Mouse (Mus musculus): ENCODE measurements around the gene Dip2b. TPM values are rescaled to one million over a fixed set of nuclear protein-coding genes. Genes with fewer than 3 reads are reported as not detected.

Dip2b gene
- polyA plus RNA-seq, 1 experiment = 13.5 TPM

GRCm38 (mm10) chr15:100050940-100051339, 12.5 kb downstream of the Dip2b start:
- DNase-seq (ENCODE audit: low spot score) = no peak

- DNase-seq (ENCODE audit: low spot score) = no peak
Observed at GRCm38 (mm10) chr15:100052726-100053125, 14.3 kb downstream of the Dip2b start.

- DNase-seq (ENCODE audit: low spot score) = no peak
Observed at GRCm38 (mm10) chr15:100056397-100056908, 18.0 kb downstream of the Dip2b start.

- DNase-seq (ENCODE audit: low spot score) = no peak
Observed at GRCm38 (mm10) chr15:100057698-100058097, 19.2 kb downstream of the Dip2b start.

DNA sequence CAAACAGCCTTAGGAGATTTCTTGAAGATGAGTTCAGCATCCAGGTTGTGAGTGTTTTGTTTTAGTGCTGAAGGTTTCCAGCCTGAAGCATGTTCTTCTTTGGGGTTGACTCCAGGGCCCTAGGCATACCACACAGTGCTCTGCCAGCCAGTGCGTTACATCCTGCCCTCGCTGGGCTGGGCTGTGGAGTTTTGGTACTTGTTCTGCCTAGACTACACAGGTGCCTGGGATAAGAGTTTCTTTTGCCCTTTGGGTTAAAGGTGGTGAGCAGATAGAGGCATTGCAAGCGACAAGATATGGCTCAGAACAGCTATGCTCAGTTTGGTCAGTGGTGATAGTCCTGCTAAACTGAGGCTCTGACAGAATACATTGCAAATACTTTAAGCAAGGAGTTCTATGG, 19.7 kb downstream of the Dip2b start:
- no peak for DNase-seq (ENCODE audit: low spot score)

- DNase-seq (ENCODE audit: low spot score) = no peak
Observed at GRCm38 (mm10) chr15:100058912-100059311, 20.4 kb downstream of the Dip2b start.

- DNase-seq (ENCODE audit: low spot score) = no peak
Observed at GRCm38 (mm10) chr15:100059626-100060311, 21.3 kb downstream of the Dip2b start.

DNA sequence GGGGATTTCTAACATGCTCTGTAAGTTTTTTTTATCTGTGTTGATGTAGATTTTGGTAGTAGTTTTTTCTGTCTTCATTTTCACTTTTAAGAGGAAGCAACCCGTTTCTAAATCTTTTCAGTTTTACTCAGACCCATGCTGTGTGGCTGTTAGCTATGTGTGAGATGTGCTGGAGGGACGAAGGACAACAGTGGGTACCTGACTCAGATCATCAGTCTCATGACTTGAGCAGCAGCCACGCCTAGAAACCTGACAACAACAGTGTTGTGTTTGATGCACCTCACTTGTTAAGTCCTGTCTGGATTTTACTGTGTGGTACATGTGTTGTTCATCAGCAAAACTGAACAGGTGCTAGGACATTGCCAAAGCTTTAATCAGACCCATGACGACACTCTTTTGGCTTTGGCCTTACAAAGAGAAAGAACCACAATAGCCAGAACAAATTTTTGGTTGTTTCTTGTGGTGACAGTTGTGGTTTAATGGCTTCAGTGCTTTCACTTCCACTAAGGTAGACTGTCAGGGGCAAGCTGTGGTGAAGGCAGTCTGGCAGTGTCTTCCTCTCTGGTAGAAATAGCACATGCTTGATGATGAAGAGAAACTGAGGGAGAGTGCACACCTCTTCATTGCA, 22.2 kb downstream of the Dip2b start:
- DNase-seq (ENCODE audit: low spot score) = no peak

- DNase-seq (ENCODE audit: low spot score) = no peak
Observed at GRCm38 (mm10) chr15:100061377-100061776, 22.9 kb downstream of the Dip2b start.

- no peak for DNase-seq (ENCODE audit: low spot score)
Observed at GRCm38 (mm10) chr15:100063229-100063773, 24.8 kb downstream of the Dip2b start.

- DNase-seq (ENCODE audit: low spot score) = no peak
Observed at GRCm38 (mm10) chr15:100066702-100067101, 28.2 kb downstream of the Dip2b start.

DNA sequence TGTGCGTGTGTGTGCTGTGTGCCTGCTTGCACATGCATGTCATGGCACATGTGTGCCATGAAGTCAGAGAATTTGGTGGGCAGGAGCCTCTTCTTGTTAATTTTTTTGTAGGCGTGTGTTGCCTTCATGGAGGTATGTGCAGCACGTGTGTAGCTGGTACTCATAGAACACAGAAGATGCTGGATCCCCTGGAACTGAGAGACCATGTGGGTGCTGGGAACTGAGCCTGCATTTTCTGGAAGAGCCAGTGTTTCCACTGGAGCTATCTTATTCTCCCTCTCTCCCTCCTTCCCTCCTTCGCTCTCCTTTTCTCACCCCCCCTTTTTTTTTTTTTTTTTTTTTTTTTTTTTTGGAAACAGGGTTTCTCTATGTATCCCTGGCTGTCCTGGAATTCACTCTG, 30.6 kb downstream of the Dip2b start:
- DNase-seq (ENCODE audit: low spot score) = no peak

- DNase-seq (ENCODE audit: low spot score) = no peak
Observed at GRCm38 (mm10) chr15:100070021-100070420, 31.6 kb downstream of the Dip2b start.

GRCm38 (mm10) chr15:100071819-100072218, 33.4 kb downstream of the Dip2b start:
- DNase-seq (ENCODE audit: low spot score) = no peak

GRCm38 (mm10) chr15:100073696-100074453, 35.4 kb downstream of the Dip2b start:
- DNase-seq (ENCODE audit: low spot score) = no peak

GRCm38 (mm10) chr15:100074754-100075153, 36.3 kb downstream of the Dip2b start:
- DNase-seq (ENCODE audit: low spot score) = no peak

DNA sequence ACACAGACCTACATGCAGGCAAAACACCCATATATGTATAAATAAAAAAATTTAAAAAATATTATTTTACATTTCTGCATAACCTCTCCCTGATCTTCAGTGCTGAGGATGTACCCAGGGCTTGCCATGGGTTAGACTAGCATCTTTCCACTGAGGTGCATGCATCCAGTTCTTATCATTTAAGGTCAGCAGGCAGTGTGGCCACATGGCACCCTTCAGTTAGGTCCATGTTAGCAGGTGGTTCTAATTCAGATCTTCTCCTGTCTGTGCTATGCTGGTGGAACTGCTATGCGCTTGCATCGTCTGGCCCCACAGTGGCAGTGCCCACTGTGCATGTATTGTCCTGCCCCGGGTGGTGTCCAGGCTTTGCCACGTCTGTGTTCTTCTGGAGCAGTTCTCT, 37.9 kb downstream of the Dip2b start:
- DNase-seq (ENCODE audit: low spot score) = no peak

- no peak for DNase-seq (ENCODE audit: low spot score)
Observed at GRCm38 (mm10) chr15:100080833-100081477, 42.5 kb downstream of the Dip2b start.

GRCm38 (mm10) chr15:100081478-100081998, 43.1 kb downstream of the Dip2b start:
- DNase-seq (ENCODE audit: low spot score) = no peak

DNA sequence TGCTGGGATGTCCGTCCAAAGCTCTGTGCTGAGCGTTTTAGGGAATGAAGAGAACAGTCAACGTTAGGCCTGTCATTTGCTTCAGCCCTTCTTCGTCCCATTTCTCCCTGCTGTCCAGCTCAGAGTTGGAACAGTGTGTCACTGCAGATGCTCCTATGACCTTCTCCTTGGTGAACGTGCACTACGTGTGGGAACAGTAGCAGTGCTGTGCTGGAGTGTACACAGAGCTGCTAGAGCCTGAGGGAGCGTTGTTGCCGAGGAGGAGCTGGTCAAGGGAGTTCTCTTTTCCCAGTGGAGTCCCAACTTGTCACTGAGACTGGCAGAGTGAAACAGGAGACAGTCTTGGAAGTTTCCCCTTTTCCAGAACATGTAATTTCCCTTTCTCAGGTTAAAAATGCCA, 43.6 kb downstream of the Dip2b start:
- no peak for DNase-seq (ENCODE audit: low spot score)

DNA sequence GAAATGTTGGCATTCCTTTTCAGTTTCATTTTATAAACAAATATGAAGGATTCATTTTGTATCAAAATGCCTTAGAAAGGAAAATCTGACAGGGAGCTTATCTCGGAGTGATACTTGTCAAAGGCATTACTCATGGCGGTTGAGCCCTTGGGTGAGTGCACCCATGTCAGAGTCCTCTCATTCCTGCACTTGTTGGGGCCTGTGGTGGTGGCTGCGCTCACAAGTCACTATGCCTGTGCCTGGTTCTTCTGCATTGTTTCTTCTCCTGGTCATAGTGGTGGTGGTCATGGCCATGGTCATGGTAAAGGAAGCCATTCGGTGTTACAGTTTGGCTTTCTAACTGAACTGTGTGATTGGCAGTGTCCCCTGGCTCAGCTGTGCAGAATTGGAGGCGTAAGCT, 44.3 kb downstream of the Dip2b start:
- DNase-seq (ENCODE audit: low spot score) = peak; percentile 44

DNA sequence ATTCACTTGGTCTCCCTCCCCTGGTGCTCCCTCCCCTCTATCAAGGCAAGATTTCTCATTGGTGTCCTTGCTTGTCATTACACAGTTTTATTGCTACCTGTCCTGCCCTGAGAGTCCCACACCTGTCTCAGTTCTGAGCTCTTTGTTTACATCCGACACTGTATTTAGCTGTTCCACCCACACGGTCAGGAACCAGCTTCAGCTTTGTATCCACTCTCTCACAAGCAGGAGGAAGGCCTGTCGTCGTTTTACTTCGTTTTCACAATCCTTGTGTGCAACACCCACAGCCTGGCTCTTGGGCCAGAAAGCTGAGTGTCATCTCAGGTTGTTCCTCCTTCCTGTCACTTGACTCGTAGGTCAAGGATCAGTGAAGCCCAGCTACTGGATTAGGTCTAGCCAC, 45.4 kb downstream of the Dip2b start:
- DNase-seq (ENCODE audit: low spot score) = no peak
